Comparison of ENCODE assay signal across 26 mouse cellular contexts in genomic region chr4:83269614-83270013, GRCm38 (mm10). TPM values are rescaled to one million over a fixed set of nuclear protein-coding genes. Genes with fewer than 3 reads are reported as not detected.
DNase-seq lines count a peak whose midpoint lies in the region; ATAC-seq and TF ChIP-seq lines count a peak whose summit lies in the region.
"Had no signal": no experiment of that assay in that cellular context is flagged by ENCODE, and none has a peak within 500 bp of the region (broad histone marks: within the 10 kb centered on the region; RNA-seq: fewer than 3 reads in every experiment).

No protein-coding gene starts in this region.

- no peak for TF ChIP-seq CTCF in forebrain, postnatal 0 days (IDR thresholded peaks at IDR 0.05; ENCODE audit: low read depth)

- no peak overlapping the region for H3K27ac ChIP-seq in forebrain, postnatal 0 days (ENCODE audit: low read depth, low read length)
- H3K27ac ChIP-seq: embryonic facial prominence, embryonic 13.5 days; forebrain, embryonic 15.5 days; heart, embryonic 15.5 days; hindbrain, embryonic 15.5 days; kidney, postnatal 0 days; limb, embryonic 15.5 days; liver, embryonic 14.5 days had no signal

- H3K27me3 ChIP-seq in megakaryocyte, embryonic 14.5 days (replicated peaks): no peaks in the 10 kb centered on the region
- H3K27me3 ChIP-seq in forebrain, postnatal 0 days (ENCODE audit: insufficient read depth, low read length): no peaks in the 10 kb centered on the region
- H3K27me3 ChIP-seq: embryonic facial prominence, embryonic 13.5 days; forebrain, embryonic 15.5 days; heart, embryonic 15.5 days; hindbrain, embryonic 15.5 days; limb, embryonic 15.5 days had no signal

- no peak for ATAC-seq in forebrain, postnatal 0 days
- ATAC-seq: forebrain, embryonic 15.5 days had no signal

- peaks cover 94% of the 10 kb centered on the region for H3K4me1 ChIP-seq in megakaryocyte, embryonic 14.5 days
- H3K4me1 ChIP-seq in forebrain, postnatal 0 days (ENCODE audit: insufficient read depth): no peaks in the 10 kb centered on the region
- H3K4me1 ChIP-seq: heart, embryonic 15.5 days; hindbrain, embryonic 15.5 days had no signal

- WGBS in forebrain, postnatal 0 days: 87% methylated on average over 6 of the region's 6 CpGs

- peak; percentile 18 for DNase-seq in lung, postnatal 25 days (ENCODE audit: low spot score)
- DNase-seq in lung, postnatal 10 days: no peak
- DNase-seq in NIH3T3 (ENCODE audit: low read depth): peak; percentile 79
- DNase-seq in testis, postnatal 10 days (ENCODE audit: low spot score): no peak
- no peak for DNase-seq in adrenal gland, postnatal 25 days
- no peak for DNase-seq in forebrain, postnatal 0 days
- DNase-seq: adrenal gland, adult 2 months; cerebellum, adult 18-20 months; cerebellum, postnatal 25 days; embryo, embryonic 11 days; gastrocnemius, postnatal 25 days; kidney, adult 2 months; left cerebral cortex, postnatal 4 days; right cerebral cortex, postnatal 14 days; spleen, adult 18-20 months; thymus, postnatal 14 days had no signal

- peak overlapping the region; percentile 85 for H3K4me3 ChIP-seq in megakaryocyte, embryonic 14.5 days (replicated peaks)
- no peak overlapping the region for H3K4me3 ChIP-seq in forebrain, postnatal 0 days (ENCODE audit: low read depth, low read length)
- H3K4me3 ChIP-seq: embryonic facial prominence, embryonic 13.5 days; erythroblast, embryonic 14.5 days; forebrain, embryonic 15.5 days; heart, embryonic 15.5 days; hindbrain, embryonic 15.5 days; limb, embryonic 15.5 days had no signal

- H3K4me2 ChIP-seq in forebrain, postnatal 0 days (ENCODE audit: low read depth): no peak overlapping the region
- H3K4me2 ChIP-seq: embryonic facial prominence, embryonic 13.5 days; forebrain, embryonic 15.5 days; heart, embryonic 15.5 days; hindbrain, embryonic 15.5 days; limb, embryonic 15.5 days; midbrain, embryonic 11.5 days had no signal

- no peaks in the 10 kb centered on the region for H3K9me3 ChIP-seq in megakaryocyte, embryonic 14.5 days
- H3K9me3 ChIP-seq in forebrain, postnatal 0 days (ENCODE audit: low read length): no peaks in the 10 kb centered on the region
- H3K9me3 ChIP-seq: embryonic facial prominence, embryonic 13.5 days; forebrain, embryonic 15.5 days; heart, embryonic 15.5 days; hindbrain, embryonic 15.5 days; limb, embryonic 15.5 days had no signal

- no peak overlapping the region for H3K9ac ChIP-seq in forebrain, postnatal 0 days
- H3K9ac ChIP-seq: embryonic facial prominence, embryonic 13.5 days; forebrain, embryonic 15.5 days; heart, embryonic 15.5 days; hindbrain, embryonic 15.5 days; limb, embryonic 15.5 days; liver, embryonic 14.5 days had no signal

- peaks cover 69% of the 10 kb centered on the region for H3K36me3 ChIP-seq in megakaryocyte, embryonic 14.5 days (replicated peaks; ENCODE audit: low read length)
- no peaks in the 10 kb centered on the region for H3K36me3 ChIP-seq in forebrain, postnatal 0 days (ENCODE audit: insufficient read depth)
- H3K36me3 ChIP-seq: embryonic facial prominence, embryonic 13.5 days; forebrain, embryonic 15.5 days; heart, embryonic 15.5 days; hindbrain, embryonic 15.5 days; limb, embryonic 15.5 days had no signal

RNA-seq across cellular contexts. Expression of gene Ttc39b, which starts 54.4 kb away (rescaled TPM):
- 2.4 TPM in 1 of 2 replicates, not detected in the other for polyA plus RNA-seq in megakaryocyte, embryonic 14.5 days (2012; ENCODE audit: insufficient read depth, low replicate concordance)
- 16.7 and 19.6 TPM in 2 replicates for total RNA-seq in adrenal gland, postnatal 25 days (2021)
- total RNA-seq in forebrain, postnatal 0 days (2014; rRNA removed): 9.4 and 20.3 TPM in 2 replicates
- polyA plus RNA-seq in forebrain, postnatal 0 days (2015; fragmentation: Nextera tagmentation; extraction: Ambion mirVana): 4.6 and 5.1 TPM in 2 replicates

Comparison
In these comparisons a context has a peak if more than half of its experiments do, and no peak if none do; other contexts are left out.
1. DNase-seq: peak in lung, postnatal 25 days (single experiment) and NIH3T3 (single experiment); none in lung, postnatal 10 days (single experiment), testis, postnatal 10 days (single experiment), adrenal gland, postnatal 25 days (single experiment) and forebrain, postnatal 0 days (single experiment).